Mouse (Mus musculus): ENCODE data around the gene Gspt1. TPM values are rescaled to one million over a fixed set of nuclear protein-coding genes. Genes with fewer than 3 reads are reported as not detected.

Gene Gspt1
- total RNA-seq, 2 experiments from 2014 or later = 83.9 to 86.9 TPM

Small RNA genes within 50 kb of the gene (microRNA-seq; reads per million reads assigned to microRNA genes)
- 2.4 to 6.1 reads per million in 2 experiments for gene Mir1945

Other genes starting within 250 kb of the Gspt1 start
- gene Snn, start 193.4 kb downstream of the Gspt1 start, total RNA-seq (2021) = 100 to 1,000 TPM; 180 to 190 TPM
- 10 to 100 TPM in 1 of 2 experiments, 1 to 10 TPM in 1; 8.0 to 10.0 TPM for gene Litaf, start 188.2 kb downstream of the Gspt1 start, total RNA-seq (2021)
- 10 to 100 TPM; 35.0 to 37.1 TPM for gene Txndc11, start 119.7 kb downstream of the Gspt1 start, total RNA-seq (2021)
- gene Zc3h7a, start 77.9 kb downstream of the Gspt1 start, total RNA-seq (2021) = 10 to 100 TPM; 54.2 to 68.5 TPM
- 10 to 100 TPM; 49.1 to 53.8 TPM for gene Rsl1d1, start 51.0 kb downstream of the Gspt1 start, total RNA-seq (2021)
- not detected for gene Tnfrsf17, start 59.5 kb upstream of the Gspt1 start, total RNA-seq (2021)
- 10 to 100 TPM; 21.5 to 29.5 TPM for gene Snx29, start 68.6 kb upstream of the Gspt1 start, total RNA-seq (2021)